Mouse (Mus musculus): ENCODE measurements around the gene Cbx7.
"Not testable (repeated sequence)": the region's sequence is repeated elsewhere in the genome, so short reads cannot be mapped to it uniquely, and the experiment has no call there.

Cbx7 gene

GRCm38 (mm10) chr15:79919787-79920186, 51.1 kb downstream of the Cbx7 start:
- no peak for DNase-seq (ENCODE audit: low read depth)

GRCm38 (mm10) chr15:79918485-79918884, 52.4 kb downstream of the Cbx7 start:
- DNase-seq (ENCODE audit: low read depth): no peak

- no peak for DNase-seq (ENCODE audit: low read depth)
These were observed 53.7 kb downstream of the Cbx7 start for GRCm38 (mm10) chr15:79917111-79917720.

DNA sequence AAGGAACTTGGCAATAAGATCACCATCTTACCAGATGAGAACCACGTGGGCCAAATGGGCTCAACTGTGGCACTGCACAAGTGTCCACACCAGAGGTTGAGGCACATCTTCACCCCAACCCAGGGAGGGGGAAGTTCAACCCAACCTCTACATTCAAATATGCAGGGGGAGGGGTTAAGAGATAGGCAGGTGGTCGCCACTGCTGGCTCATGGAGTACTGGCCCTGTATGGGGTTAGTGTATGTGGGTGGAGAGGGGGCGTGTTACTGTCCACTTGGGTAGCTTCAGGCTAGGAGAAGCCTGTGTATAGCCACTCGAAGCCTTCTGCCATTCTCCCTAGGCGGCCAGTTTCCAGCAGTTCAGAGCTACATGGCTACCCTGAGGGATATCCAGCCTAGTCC, 54.8 kb downstream of the Cbx7 start:
- no peak for DNase-seq (ENCODE audit: low read depth)

DNA sequence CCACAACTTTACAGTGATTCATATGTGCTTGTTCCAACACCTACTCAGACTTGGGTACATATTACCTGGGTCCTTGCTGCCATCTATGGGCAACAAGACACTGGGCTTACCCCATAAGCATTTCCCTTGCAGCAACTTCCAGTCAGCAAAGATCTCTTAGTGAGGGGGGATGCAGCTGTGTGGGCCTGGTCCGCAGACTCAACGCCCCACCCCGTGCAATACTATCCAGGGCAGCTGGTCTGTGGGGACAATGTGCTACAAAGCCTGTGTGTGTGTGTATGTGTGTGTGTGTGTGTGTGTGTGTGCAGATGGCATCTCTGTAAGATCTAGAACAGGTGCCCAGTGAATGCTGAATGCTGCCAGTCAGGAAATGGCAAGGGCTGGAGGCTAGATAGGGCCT, 56.6 kb downstream of the Cbx7 start:
- no peak for DNase-seq (ENCODE audit: low read depth)

GRCm38 (mm10) chr15:79913761-79914346, 57.1 kb downstream of the Cbx7 start:
- no peak for DNase-seq (ENCODE audit: low read depth)

DNA sequence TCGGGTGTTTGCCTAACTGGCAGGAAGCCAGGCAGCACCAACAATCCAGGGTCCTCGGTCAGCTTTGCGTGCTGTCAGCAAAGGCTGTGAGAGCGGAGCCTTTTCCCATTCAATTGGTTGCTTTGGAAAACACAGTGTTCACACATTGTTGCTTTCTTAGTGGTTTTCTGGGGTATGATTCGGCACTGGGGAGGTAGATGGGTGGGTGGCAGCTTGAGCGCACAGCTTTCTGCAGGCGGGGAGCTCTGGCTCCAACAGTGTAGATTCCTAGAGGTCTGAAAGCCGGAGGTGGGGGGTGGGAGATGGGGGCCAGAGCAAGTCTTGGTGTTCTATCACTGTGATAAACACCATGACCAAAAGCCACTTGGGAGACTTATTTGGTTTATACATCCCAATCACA, 59.6 kb downstream of the Cbx7 start:
- no peak for DNase-seq (ENCODE audit: low read depth)

DNA sequence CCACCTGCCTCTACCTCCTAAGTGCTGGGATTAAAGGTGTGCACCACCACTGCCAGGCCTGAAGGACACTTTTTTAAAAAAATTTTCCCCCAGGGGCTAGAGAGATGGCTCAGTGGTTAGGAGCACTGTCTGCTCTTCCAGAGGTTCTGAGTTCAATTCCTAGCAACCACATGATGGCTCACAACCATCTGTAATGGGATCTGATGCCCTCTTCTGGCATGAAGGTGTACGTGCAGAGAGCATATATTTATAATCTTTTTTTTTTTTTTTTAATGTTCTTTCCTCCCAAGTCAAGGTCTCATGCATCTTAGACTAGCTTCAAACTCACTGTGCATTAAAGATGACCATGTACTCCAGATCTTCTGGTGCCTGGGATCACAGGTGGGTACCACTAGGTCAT, 60.1 kb downstream of the Cbx7 start:
- not testable (repeated sequence) for DNase-seq (ENCODE audit: low read depth)

DNA sequence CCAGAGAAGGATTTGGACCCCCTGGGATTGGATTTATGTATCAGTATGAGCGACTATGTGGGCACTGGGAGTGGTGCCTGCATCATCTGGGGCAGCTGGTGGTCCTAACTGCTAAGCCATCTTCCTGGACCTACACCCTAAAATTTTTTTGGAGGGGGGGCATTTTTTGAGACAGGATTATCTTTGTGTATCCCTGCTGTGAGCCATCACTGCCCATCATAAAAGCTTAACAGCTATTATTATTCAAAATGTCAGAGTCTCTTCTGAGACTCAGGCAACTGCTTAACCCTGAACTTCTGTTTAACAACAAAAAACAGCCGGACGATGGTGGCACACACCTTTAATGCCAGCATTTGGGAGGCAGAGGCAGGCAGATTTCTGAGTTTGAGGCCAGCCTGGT, 61.9 kb downstream of the Cbx7 start:
- not testable (repeated sequence) for DNase-seq (ENCODE audit: low read depth)

DNA sequence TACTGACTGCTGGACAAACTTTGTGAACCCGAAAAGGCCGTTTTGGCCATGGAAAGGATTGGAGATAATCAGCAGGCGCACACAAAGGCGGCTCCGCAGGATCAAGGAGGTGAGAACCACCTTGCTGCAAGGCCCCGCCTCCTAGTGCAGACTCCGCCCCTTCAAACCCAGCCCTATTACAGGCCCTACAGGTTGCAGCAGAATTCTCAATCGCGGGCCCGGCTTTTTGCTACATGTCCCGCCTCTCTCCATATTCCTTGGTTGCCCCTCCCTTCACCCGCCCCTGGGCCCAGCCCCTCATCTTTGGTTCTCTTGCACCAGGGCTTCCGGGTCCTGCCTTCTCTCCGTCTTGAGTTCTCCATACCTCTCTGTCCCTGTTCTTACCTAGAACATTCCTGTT, 64.1 kb downstream of the Cbx7 start:
- no peak for DNase-seq (ENCODE audit: low read depth)

- no peak for DNase-seq (ENCODE audit: low read depth)
These were observed 65.7 kb downstream of the Cbx7 start for GRCm38 (mm10) chr15:79905211-79905610.

- not testable (repeated sequence) for DNase-seq (ENCODE audit: low read depth)
These were observed 66.2 kb downstream of the Cbx7 start for GRCm38 (mm10) chr15:79904678-79905077.

GRCm38 (mm10) chr15:79903963-79904362, 67.0 kb downstream of the Cbx7 start:
- DNase-seq (ENCODE audit: low read depth): no peak

- not testable (repeated sequence) for DNase-seq (ENCODE audit: low read depth)
These were observed 67.8 kb downstream of the Cbx7 start for GRCm38 (mm10) chr15:79903081-79903480.

- DNase-seq (ENCODE audit: low read depth): no peak
These were observed 69.5 kb downstream of the Cbx7 start for GRCm38 (mm10) chr15:79901399-79901798.

DNA sequence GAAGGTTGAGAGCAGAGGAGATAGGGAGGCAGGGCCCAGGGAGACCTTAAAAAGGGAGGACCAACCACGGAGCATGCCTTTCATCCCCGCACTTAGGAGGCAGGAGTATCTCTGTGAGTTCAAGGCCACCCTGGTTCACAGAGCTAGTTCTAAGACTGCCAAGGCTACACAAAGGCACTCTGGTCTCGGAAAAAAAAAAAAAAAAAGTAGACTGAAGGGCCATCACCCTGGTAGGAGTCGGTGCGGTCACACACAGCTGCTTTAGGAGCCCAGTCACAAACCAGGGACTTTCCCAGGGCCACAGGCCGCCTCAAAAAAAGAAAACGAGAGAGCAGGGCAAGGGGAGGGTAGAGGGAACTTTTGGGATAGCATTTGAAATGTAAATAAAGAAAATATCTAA, 70.2 kb downstream of the Cbx7 start:
- no peak for DNase-seq (ENCODE audit: low read depth)

DNA sequence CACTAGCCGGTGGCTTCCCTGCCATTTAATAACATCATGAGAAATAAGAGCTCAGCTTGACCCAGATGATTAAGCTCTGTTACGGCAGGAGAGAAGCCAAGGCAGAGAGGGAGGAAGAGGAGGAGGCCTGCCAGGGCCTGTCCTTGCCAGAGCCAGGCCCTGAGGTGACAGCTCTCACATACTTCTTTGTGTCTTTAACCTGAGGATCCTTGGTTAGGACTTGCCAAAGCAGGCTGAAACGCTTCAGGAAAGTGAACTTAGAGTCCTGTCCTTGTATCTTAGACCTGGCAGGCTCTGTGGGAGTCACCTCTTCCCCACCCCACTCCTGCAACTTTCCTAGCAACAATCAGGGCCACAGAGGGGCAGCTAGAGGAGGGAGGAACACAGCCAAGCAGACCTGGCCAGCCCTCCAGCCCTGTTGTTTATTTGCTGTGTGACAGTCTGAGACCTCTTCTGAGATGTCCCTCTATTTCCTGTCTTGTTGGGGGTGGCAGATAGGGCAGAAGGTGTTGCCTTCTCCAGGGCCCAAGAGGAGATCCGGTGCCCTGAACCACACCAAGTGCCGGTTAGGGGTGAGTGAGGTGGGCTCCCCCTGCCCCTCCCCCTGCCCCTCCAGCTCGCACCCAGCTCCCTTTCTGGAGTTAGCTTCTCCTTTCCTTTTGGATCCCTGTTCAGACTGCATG, 71.0 kb downstream of the Cbx7 start:
- DNase-seq (ENCODE audit: low read depth): no peak

GRCm38 (mm10) chr15:79898988-79899387, 71.9 kb downstream of the Cbx7 start:
- DNase-seq (ENCODE audit: low read depth): no peak

DNA sequence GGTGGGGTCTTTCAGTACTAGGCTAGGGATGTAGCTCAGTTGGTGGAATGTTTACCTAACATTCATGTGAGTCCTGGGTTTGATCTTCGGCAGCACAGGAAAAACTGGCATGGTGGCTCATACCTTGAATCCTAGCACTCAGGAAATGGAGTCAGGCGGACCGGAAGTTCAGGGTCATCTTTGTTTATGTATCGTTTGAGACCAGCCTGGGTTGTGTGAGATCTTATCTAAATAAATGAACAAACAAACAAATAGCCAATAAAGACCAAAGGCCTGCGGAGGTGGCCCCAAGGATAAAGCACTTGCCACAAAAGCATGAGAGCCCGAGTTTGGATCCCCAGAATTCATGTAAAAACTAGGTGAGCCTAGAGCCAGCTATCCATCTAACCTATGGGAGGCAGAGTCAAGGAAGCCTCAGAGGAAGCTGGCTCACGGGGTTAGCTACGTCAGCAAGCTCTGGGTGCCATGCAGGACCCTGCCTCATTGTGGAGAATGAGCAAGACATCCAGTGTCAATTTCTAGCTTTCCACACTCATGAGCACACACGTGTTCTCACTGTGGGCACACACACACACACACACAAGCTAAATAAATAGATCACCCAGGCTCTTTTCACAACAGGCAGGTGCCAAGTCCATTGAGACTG, 74.7 kb downstream of the Cbx7 start:
- DNase-seq (ENCODE audit: low read depth): no peak

GRCm38 (mm10) chr15:79895221-79896079, 75.5 kb downstream of the Cbx7 start:
- DNase-seq (ENCODE audit: low read depth): not testable (repeated sequence)

- DNase-seq (ENCODE audit: low read depth): no peak
These were observed 76.6 kb downstream of the Cbx7 start for GRCm38 (mm10) chr15:79894343-79894742.

DNA sequence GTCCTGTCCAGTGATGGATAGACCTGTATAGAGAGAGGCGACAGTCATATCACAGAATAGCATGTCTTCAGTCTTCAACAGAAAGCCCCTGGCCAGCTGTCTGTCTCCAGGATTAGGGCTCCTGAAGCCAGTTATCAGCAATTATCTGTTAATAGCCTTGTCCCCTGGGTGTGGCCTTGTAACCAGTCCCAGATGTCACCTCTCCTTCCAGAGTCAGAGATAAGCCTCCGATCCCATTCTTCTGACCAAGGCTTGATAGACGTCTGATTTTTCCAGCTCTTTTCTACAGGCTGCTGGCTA, 77.1 kb downstream of the Cbx7 start:
- no peak for DNase-seq (ENCODE audit: low read depth)

Measured in fibroblast of lung, adult 2 months (primary cell).